Mouse (Mus musculus) liver, embryonic 16.5 days (tissue): ENCODE measurements around the gene Zfp655. TPM values are rescaled to one million over a fixed set of nuclear protein-coding genes. Genes with fewer than 3 reads are reported as not detected.
A peak's percentile ranks its signal among the peaks of the same experiment; 100 is the strongest.
"Not testable (repeated sequence)": the region's sequence is repeated elsewhere in the genome, so short reads cannot be mapped to it uniquely, and the experiment has no call there.

Experiments used
- ATAC-seq: fragments of 200-750 bp; cut with Nextera tagmentation; 2 replicates; pipeline ENCODE4 v1.8.0; 2017; ENCODE audit warnings: low read depth, mild to moderate bottlenecking, moderate number of reproducible peaks, moderate library complexity
- H3K27ac ChIP-seq: fragments of 300-500 bp; sonication (generic); 2 replicates; pipeline ENCODE4 v1.5.1; 2014; ENCODE audit warnings: mild to moderate bottlenecking, low read length
- H3K27me3 ChIP-seq: fragments of 300-500 bp; sonication (generic); 2 replicates; pipeline ENCODE4 v1.6.1; 2014; ENCODE audit warnings: low read depth, low read length, mixed read lengths; ENCODE audit not compliant: control insufficient read depth, insufficient read depth
- H3K36me3 ChIP-seq: fragments of 300-500 bp; sonication (generic); 2 replicates; pipeline ENCODE4 v1.6.1; 2014; ENCODE audit warnings: mild to moderate bottlenecking; ENCODE audit not compliant: control insufficient read depth, insufficient read depth
- H3K4me1 ChIP-seq: fragments of 300-500 bp; sonication (generic); 2 replicates; pipeline ENCODE4 v1.6.1; 2014; ENCODE audit warnings: low read depth, low read length, mixed read lengths; ENCODE audit not compliant: control insufficient read depth
- H3K4me2 ChIP-seq: fragments of 300-500 bp; sonication (generic); 2 replicates; pipeline ENCODE4 v1.6.1; 2014; ENCODE audit warnings: low read depth, low read length, mixed read lengths
- H3K4me3 ChIP-seq: fragments of 300-500 bp; sonication (generic); 2 replicates; pipeline ENCODE4 v1.5.1; 2014; ENCODE audit warnings: low read depth, mild to moderate bottlenecking, low read length
- H3K9ac ChIP-seq: fragments of 300-500 bp; sonication (generic); 2 replicates; pipeline ENCODE4 v1.6.1; 2014; ENCODE audit warnings: low read depth, low read length
- H3K9me3 ChIP-seq: fragments of 300-500 bp; sonication (generic); replicated peaks from 2 replicates; pipeline ENCODE4 v1.6.1; 2016; ENCODE audit warnings: low read length; ENCODE audit not compliant: control insufficient read depth
- WGBS: fragments of 180-500 bp; shearing (Covaris S2); extraction: QIAGEN DNeasy Blood & Tissue Kit; methylation state at CpG from one replicate; pipeline ENCODE4 v1.1.7; 2014; ENCODE audit not compliant: insufficient replicate concordance; 5-methylcytosine and 5-hydroxymethylcytosine counted together
- polyA plus RNA-seq: library from polyadenylated mRNA; unstranded; fragments of >200 nt; fragmentation: Nextera tagmentation; extraction: Ambion mirVana; gene quantifications from 2 replicates; pipeline ENCODE4 v1.2.1, GENCODE M21; 2015

The Zfp655 gene
- polyA plus RNA-seq, 1 experiment from 2014 or later = 18.8 TPM

DNA sequence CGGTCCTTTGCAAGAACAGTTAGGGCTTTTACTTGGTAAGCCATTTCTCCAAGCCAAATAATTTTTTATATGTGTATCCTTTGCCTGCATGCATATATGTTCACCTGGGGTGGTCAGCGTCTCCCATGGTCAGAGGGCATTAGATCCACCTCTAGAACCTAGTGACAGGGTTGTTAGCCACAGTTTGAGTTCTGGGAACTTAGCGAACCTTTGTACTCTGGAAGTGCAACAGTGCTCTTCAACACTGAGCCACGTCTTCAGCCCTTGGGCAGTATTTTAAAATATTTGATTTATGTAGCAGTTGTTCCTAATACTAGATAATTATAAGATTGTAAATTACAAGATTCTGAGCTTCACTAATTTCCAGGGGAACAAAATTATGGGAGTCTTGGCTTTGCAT is 874 bp upstream of the Zfp655 start:
- WGBS = 76% methylated on average over 4 of the region's 4 CpGs
- H3K27me3 ChIP-seq = no peaks in the 10 kb centered on the region
- peaks cover 22% of the 10 kb centered on the region for H3K36me3 ChIP-seq
- H3K4me1 ChIP-seq = peaks cover 17% of the 10 kb centered on the region
- H3K9me3 ChIP-seq = no peaks in the 10 kb centered on the region
- H3K4me2 ChIP-seq = peak overlapping the region; percentile 84
- no peak overlapping the region; the same call in 1 of the 2 replicates for H3K4me3 ChIP-seq
- peak overlapping the region; percentile 97 for H3K9ac ChIP-seq
- ATAC-seq = no peak
- peak overlapping the region; percentile 98 for H3K27ac ChIP-seq

DNA sequence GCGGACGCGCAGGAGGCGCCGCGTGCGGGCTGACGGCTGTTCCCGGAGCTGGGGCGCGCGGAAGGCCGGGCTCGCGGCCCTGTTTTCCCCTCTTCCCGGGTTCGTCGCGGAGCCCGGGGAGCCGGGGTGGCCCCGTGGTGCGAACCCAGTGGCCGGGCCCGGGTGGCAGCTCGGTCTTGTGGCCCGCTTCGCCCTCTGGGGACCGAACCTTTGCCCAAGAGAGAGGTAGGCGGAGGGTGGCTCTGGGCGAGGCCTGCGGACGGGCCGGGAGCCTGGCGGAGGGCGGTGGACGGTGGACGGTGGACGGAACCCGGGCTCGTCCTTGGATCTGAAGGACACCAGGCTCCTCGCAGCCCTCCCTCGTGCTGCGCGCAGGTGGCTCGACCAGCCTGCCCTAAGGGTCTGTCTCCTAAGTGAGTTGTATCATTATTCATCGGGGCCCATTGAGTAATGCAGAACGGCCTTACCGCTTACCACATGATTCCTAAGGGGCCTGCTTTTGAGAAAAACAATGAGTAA is 437 bp downstream of the Zfp655 start:
- Histone ChIP-seq H3K9ac (peak overlapping the region; percentile 97), H3K9me3 (no peaks in the 10 kb centered on the region), H3K27me3 (no peaks in the 10 kb centered on the region), H3K4me1 (peaks cover 17% of the 10 kb centered on the region), H3K4me2 (peak overlapping the region; percentile 84), H3K36me3 (peaks cover 26% of the 10 kb centered on the region), H3K27ac (peak overlapping the region; percentile 98), H3K4me3 (peak overlapping the region; percentile 97)
- ATAC-seq = peak; percentile 49
- under 1% methylated on average over 49 of the region's 49 CpGs for WGBS

DNA sequence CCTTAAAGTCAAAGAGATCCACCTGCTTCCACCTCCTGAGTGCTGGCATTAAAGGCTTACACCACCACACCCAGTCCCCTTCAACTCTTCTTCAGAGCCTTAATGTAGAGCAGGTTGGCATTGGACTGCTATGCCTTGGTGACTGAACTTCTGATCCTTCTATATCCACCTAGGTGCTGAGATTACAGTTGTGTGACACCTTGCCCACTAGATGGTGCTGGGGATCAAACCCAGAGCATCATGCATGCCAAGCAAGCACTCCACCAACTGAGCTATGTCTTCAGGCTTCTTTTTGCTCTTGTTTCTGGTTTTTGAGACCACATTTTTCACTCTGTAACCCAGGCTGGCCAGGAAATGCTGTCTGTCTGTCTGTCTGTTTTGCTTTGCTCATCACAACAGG is 3.1 kb downstream of the Zfp655 start:
- H3K36me3 ChIP-seq = peaks cover 36% of the 10 kb centered on the region
- no peaks in the 10 kb centered on the region for H3K9me3 ChIP-seq
- no peak overlapping the region for H3K27ac ChIP-seq
- no peaks in the 10 kb centered on the region for H3K27me3 ChIP-seq
- H3K4me3 ChIP-seq = no peak overlapping the region
- H3K4me1 ChIP-seq = peaks cover 17% of the 10 kb centered on the region
- no peak overlapping the region for H3K4me2 ChIP-seq
- no peak overlapping the region for H3K9ac ChIP-seq
- no peak for ATAC-seq

DNA sequence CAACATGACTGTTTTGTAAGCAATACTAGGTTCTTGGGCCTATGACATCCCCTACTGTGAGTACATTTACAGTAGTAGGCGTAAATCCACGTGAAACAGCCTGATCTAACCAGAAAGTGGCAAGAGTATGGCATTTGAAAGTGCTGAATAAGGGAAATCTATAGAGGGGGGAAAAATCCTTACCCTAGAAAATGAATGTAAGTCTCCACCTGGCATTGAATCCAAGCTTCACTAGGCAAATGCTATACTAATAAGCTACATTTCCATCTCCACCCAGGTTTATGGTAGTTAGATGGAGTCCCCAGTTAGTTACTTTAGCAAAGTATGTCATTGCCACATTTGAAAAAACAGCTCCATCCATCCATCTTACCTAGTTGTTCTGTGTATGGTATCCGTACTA is 18.0 kb downstream of the Zfp655 start:
- H3K4me3 ChIP-seq = no peak overlapping the region
- no peaks in the 10 kb centered on the region for H3K27me3 ChIP-seq
- no peak overlapping the region for H3K27ac ChIP-seq
- ATAC-seq = no peak
- no peaks in the 10 kb centered on the region for H3K4me1 ChIP-seq
- no peaks in the 10 kb centered on the region for H3K9me3 ChIP-seq
- WGBS = 82% methylated on average over 3 of the region's 3 CpGs
- H3K4me2 ChIP-seq = no peak overlapping the region
- H3K36me3 ChIP-seq = peaks cover 10% of the 10 kb centered on the region
- no peak overlapping the region for H3K9ac ChIP-seq

DNA sequence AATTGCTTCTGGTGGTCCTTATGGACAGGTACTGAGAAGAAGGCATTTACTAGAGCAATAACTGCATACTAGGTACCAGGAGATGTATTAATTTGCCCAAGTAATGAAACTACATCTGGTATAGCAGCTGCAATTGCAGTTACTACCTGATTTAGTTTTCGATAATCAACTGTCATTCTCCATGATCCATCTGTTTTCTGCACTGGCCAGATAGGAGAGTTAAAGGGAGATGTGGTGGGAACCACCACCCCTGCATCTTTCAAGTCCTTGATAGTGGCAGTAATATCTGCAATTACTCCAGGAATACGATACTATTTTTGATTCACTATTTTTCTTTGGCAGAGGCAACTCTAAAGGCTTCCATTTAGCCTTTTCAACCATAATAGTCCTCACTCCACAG is 42.1 kb downstream of the Zfp655 start:
- not testable (repeated sequence) for H3K27me3 ChIP-seq, H3K9ac ChIP-seq, H3K4me1 ChIP-seq, H3K4me2 ChIP-seq, H3K4me3 ChIP-seq, H3K27ac ChIP-seq, H3K9me3 ChIP-seq, H3K36me3 ChIP-seq, ATAC-seq
- WGBS = 63% methylated on average over 2 of the region's 2 CpGs

DNA sequence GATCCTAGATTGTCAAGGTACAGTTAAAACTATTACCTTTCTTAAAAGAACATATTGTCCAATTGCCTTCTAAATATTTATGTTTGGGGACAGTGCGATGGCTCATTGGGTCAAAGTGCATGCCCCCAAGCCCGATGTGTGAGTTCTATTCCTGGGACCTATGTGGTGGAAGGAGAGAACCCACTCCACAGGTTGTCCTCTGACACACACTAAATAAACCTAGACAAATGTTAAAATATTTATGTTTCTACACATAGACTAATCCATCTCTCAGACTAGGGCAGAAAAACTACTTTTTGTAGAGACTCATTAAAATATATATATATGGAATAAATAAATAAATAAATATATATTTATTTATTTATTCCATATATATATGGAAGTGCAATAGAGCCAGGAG is 48.4 kb downstream of the Zfp655 start:
- Histone ChIP-seq H3K36me3 (peaks cover 16% of the 10 kb centered on the region), H3K27me3 (no peaks in the 10 kb centered on the region), H3K9ac (peak overlapping the region; percentile 84; the same call in 1 of the 2 replicates), H3K27ac (no peak overlapping the region), H3K4me1 (peaks cover 7% of the 10 kb centered on the region), H3K4me3 (peak overlapping the region; percentile 84), H3K9me3 (no peaks in the 10 kb centered on the region), H3K4me2 (no peak overlapping the region; the same call in 1 of the 2 replicates)
- no peak for ATAC-seq
- WGBS = 92% methylated on average over 2 of the region's 2 CpGs

DNA sequence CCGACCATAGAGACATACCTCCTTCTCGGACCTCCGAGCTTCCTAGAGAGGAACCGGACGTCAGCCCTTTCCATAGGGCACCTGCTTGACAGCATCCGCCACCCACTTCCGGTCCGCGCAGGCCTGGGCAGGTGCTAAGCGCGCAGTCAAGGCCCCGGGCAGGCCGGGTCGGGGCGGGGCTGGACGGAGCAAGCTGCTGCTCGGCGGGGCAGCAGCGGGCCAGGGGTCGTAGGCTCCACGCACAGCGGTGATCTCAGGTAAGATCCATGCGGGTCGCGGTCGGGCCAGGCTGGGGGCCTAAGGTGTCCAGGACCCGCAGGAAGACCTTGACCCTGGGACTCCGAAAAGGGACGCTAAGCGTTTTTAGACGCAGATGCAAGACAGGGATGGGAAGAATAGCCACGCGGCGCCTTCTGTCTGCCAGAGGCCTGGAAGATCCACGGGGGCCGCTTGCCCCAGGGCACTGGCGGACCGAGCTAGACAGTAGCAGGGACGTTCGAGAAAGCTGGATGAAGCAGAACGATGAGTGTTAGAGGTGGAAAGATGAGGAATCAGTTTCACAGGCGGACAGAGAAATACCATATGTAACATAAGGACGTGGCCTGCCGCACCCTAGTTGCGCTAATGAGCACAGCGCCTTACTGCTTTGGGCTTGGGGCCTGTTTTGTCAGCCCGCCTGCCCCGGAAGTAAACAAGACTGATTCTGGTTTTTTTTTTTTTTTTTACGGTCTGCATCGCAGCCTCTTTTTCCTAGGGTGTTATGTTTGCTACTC is 49.0 kb downstream of the Zfp655 start, which contains the start of gene Zscan25:
Gene Zscan25 (plus strand): TSS at position 130 of the 773 bp plus-strand sequence.
- ATAC-seq = peak; percentile 100
- 1% methylated on average over 50 of the region's 50 CpGs for WGBS
- Histone ChIP-seq H3K4me3 (peak within 1 kb of the TSS; percentile 84), H3K36me3 (peaks cover 16% of the 10 kb centered on the region), H3K4me2 (peak within 1 kb of the TSS; percentile 83), H3K9ac (peak within 1 kb of the TSS; percentile 84), H3K9me3 (no peaks in the 10 kb centered on the region), H3K27me3 (no peaks in the 10 kb centered on the region), H3K4me1 (peaks cover 7% of the 10 kb centered on the region), H3K27ac (peak within 1 kb of the TSS; percentile 84)

DNA sequence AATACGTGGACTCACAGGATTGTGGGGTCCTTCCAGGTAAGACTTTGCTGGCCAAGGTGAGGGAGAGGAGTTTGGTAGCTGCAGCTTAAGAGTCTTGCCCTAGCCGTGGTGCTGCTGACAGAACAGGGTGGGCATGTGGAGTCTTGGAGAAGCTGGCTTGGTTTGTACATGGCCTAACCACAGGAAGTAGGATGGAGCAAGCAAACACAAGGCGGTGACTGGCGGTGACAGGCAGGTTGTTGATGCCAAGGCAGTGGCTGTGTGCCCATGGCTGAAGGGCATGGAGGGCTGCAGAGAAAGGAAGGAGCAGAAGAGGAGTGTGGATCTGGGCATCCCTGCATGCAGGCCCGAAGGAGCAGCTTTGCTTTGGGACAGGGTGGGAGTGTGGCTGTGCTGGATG is 56.9 kb downstream of the Zfp655 start:
- no peak overlapping the region for H3K9ac ChIP-seq
- no peak overlapping the region for H3K4me2 ChIP-seq
- no peaks in the 10 kb centered on the region for H3K4me1 ChIP-seq
- no peak overlapping the region for H3K27ac ChIP-seq
- no peaks in the 10 kb centered on the region for H3K27me3 ChIP-seq
- ATAC-seq = no peak
- peaks cover 50% of the 10 kb centered on the region for H3K36me3 ChIP-seq
- H3K4me3 ChIP-seq = no peak overlapping the region
- 76% methylated on average over 5 of the region's 5 CpGs for WGBS
- no peaks in the 10 kb centered on the region for H3K9me3 ChIP-seq

DNA sequence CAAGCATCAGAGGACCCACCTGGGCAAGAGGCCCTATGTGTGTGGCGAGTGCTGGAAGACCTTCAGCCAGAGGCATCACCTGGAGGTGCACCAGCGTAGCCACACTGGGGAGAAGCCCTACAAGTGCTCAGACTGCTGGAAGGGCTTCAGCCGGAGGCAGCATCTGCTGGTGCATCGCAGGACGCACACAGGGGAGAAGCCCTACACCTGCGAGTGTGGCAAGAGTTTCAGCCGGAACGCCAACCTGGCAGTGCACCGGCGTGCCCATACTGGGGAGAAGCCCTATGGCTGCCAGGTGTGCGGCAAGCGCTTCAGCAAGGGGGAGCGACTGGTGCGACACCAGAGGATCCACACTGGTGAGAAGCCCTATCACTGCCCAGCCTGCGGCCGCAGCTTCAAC is 59.2 kb downstream of the Zfp655 start:
- H3K36me3 ChIP-seq = peaks cover 39% of the 10 kb centered on the region
- WGBS = 89% methylated on average over 16 of the region's 16 CpGs
- ATAC-seq = no peak

More for the DNA sequence above, 59.2 kb downstream of the Zfp655 start:
- H3K4me1 ChIP-seq = no peaks in the 10 kb centered on the region
- no peak overlapping the region for H3K4me3 ChIP-seq
- no peak overlapping the region for H3K27ac ChIP-seq
- no peak overlapping the region for H3K4me2 ChIP-seq
- H3K9me3 ChIP-seq = no peaks in the 10 kb centered on the region
- H3K27me3 ChIP-seq = no peaks in the 10 kb centered on the region
- no peak overlapping the region for H3K9ac ChIP-seq
